Mouse (Mus musculus) layer of hippocampus, postnatal 14 days (tissue): ENCODE data around the gene Fcer1g. TPM values are rescaled to one million over a fixed set of nuclear protein-coding genes. Genes with fewer than 3 reads are reported as not detected.

ENCODE experiments used
- DNase-seq, 2 experiments: peaks; one replicate each; pipeline ENCODE4 v3.0.0; 2021 to 2022; ENCODE audit warnings: low spot score in 2 of 2, mixed read lengths in 1 of 2
- total RNA-seq, 2 experiments: library from RNA; stranded (reverse); gene quantifications; 2 replicates each; pipeline ENCODE4 v1.2.3; 2021

The Fcer1g gene
- total RNA-seq, 2 experiments from 2014 or later: 14.4 to 14.6 TPM

GRCm38 (mm10) chr1:171220871-171221270 is 13.3 kb downstream of the Fcer1g start:
- DNase-seq: peak; percentile 87 to 91

DNA sequence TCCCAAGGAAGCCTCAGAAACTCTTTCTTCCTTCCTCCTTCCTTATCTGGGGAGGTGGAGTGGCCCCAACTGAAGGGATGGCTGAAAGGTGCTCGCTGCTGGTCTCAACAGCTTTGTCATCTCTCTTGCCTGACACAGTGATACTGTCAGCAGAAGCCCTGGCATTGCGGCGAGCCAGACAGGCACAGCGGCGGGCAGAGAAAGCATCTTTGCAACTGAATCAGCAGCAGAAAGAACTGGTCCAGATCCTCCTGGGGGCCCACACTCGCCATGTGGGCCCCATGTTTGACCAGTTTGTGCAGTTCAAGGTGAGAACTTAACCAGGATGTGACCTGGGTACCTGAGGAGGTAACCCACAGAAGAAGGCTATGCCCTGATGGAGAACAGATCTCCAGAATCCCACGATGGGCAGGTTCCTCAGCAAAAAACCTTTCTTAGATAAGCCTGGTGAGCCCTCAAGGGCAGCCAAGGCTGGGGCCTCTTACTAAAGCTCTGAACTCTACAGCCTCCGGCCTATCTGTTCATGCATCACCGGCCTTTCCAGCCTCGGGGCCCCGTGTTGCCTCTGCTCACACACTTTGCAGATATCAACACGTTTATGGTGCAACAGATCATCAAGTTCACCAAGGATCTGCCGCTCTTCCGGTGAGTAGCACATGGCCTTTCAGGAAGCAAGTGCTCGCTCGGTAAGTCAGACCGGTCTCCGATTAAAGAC is 17.8 kb downstream of the Fcer1g start:
- DNase-seq: no peak

DNA sequence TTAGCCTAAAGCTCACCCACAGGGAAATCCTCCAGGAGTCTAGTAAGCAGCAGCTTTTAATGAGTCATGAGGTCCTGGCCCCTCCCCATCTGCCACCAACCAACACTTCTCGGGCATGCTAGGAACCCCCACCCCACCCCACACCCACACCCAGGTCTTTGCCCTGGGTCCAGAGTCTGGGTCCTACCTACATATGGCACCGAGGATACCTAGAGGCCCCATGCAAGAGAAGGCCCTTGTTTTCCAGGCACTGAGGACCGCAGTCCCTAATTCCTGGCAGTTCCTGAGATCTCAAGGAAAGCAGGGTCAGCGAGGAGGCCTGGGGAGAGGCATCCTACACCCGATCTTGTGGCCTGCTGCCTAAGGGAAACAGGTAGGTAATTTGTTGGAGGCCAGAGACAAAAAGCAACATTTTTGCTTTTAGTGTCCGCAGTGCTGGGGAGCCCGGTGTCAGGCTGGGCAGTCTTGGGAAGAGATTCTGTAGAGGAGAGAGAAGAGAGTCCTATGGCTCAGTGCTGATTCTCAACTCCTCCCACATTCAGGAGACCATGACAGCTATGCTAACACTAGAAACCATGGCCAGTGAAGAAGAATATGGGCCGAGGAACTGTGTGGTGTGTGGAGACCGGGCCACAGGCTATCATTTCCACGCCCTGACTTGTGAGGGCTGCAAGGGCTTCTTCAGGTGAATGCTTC is 20.2 kb downstream of the Fcer1g start, which contains the start of gene Nr1i3:
Gene Nr1i3 (plus strand): TSS at position 170 of the 696 bp plus-strand sequence.
- no peak for DNase-seq

DNA sequence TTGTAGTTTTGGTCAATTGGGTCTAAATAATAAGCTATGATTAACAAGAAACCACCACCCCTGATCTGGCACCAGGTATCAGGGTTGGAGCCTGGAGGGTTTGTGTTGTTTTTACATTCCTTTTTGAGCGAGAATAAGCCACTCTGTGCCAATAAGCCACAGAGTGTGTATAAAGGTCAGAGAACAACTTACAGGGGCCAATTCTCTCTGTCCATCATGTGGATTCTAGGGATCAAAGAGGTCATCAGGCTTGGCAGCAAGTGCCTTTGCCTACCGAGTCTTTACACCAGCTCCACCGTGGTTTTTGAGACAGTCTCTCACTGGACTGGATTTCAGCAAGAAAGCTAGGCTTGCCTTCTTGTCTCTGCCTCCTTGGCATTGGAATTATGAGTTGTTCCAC is 21.3 kb downstream of the Fcer1g start:
- no peak for DNase-seq

DNA sequence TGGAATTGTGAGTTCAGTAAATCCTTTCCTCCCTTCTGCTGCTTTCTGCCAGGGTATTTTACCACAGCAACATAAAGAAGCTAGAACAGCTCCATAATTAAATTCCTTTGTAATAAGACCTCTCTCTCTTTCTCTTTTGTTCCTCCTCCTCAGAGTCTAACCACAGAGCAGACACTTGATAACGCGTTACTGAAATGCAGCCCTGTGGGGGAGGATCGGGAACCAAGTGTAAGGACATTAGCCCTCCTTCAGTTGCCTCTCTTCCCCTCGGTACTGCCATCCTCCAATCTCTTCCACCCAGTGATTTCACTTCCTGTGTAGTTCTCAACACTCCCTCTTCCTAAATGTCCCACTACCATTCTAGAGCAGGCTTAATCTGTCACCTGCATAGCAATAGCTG is 24.8 kb downstream of the Fcer1g start:
- DNase-seq: no peak

GRCm38 (mm10) chr1:171205704-171206493 is 28.3 kb downstream of the Fcer1g start:
- DNase-seq: no peak

GRCm38 (mm10) chr1:171204249-171204644 is 29.9 kb downstream of the Fcer1g start:
- no peak for DNase-seq

- DNase-seq: no peak
Observed at GRCm38 (mm10) chr1:171203471-171204248, 30.5 kb downstream of the Fcer1g start.

- DNase-seq: no peak
Observed at GRCm38 (mm10) chr1:171200769-171201168, 33.4 kb downstream of the Fcer1g start.

- no peak for DNase-seq
Observed at GRCm38 (mm10) chr1:171199532-171199931, 34.6 kb downstream of the Fcer1g start.

DNA sequence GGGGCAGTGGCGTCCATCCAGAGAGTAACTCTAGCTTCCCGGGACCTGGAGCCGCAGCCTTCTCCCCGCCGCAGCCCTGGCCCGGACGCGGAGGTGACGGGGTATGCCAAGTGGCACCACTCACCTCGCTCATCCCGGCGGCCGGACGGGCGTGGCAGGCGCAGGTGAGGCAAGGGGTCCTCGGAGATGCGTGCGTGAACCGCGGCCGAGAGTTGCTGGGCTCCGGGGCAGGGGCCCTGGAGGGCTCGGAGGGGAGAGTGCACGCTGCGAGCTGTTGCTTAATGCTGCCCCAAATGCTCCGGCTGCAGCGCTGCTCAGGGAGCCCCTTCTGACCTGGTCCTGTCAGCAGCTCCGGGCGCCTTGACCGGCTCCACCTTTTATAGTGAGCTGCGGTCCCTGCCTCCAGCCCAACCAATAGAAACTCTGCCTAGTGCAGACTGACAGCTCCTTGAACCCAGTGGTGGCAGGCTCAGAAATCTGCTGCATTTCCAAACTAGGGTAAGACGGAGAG is 38.2 kb downstream of the Fcer1g start, which contains the start of gene Pcp4l1:
Gene Pcp4l1 (minus strand): TSS at position 382 of the 511 bp plus-strand sequence.
- peak in 1 of 2 experiments; percentile 43 for DNase-seq

GRCm38 (mm10) chr1:171195046-171195822 is 38.9 kb downstream of the Fcer1g start:
- no peak for DNase-seq

DNA sequence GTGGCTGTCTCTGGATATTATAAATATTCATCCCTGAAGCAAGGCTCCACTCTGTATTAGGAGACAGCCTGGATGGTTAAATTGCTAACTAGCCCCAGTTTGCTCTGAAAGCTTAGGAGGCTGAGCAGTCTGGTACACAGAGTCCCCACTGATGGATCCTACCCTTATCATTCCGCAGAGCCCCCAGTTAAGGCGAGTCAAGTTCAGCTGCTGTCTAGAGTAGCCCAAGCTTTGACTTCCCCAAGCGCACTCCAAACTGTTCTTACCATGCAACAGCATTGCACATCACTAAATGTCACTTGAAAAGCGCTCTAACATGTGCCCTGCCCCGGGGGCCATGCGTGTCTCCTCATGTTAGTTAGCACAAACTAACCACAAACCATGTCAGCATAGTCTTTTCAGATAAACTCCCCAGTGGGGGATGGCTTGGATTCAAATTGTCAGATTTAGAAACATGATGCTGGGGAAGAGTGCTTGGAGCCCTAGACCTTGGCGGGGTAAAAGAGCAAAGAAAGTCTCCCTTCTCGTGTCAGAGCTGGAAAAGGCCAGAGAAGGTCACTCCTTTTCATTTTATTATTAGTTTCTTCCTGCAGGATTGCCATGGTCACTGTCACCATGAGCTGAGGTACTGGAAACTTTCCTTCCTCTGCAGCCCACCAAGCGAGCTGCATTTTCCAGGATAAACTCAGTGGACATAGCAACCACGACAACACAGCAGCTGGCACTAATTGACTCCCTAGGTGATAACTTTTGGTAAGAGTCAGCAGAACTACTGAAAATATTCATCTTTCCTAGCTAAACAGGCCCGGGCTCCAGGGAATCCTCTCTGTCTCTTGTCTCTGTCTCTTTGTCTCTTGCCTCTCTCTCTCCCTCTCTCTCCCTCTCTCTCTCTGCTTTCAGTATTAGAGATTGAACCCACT is 40.0 kb downstream of the Fcer1g start:
- DNase-seq: no peak

DNA sequence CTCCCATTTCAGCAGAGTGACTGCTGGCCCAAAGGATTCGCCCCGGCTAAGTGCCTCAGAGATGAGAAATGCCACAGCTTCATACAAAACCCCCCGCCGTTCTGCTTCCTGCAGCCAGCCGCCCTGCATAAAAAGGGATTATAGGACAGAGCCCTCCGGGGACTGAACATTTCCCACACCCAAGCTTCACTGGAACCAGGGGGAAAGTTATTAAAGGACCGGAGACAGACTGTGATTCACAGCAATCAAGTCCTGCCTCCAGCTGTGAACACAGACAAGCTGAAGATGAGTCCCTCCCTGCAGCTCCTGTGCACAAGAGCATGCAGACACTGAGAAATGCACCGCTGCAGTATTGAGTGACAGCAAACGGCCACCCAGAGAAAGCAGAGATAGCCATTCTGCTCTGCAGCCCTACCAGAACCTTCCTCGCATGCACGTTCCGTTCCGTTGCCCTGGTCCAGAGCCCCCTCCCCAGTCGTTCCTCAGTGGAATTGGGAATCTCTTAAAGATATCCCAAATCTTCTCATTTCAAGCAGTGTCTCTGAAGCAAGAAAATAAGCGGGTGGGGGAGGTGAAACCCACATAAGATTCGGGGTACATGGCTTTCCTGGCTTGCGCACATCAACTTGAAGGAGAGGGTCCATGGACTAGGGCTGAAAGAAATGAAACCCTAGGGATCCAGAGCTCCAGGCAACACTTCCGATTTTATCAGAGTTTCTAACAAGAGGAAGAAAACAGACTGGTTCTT is 40.9 kb downstream of the Fcer1g start:
- DNase-seq: no peak

GRCm38 (mm10) chr1:171192283-171192682 is 41.9 kb downstream of the Fcer1g start:
- DNase-seq: no peak

DNA sequence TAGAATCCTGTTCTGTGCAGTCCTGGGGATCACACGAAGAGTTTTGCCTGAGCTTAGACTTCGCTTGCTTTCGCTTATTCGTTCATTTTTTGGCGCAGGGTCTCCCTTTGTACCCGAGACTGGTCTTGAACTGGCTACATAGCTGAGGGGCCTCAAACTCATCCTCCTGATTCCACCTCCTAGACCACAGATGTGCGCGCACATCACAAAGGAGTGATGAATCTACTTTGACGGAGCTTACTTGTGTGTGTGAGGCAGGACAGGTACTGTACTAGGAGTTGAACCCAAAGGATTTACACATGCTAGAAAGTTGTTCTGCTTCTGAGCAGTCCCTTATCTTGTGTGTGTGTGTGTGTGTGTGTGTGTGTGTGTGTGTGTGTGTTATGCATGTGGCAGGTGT is 43.3 kb downstream of the Fcer1g start:
- no peak for DNase-seq

- no peak for DNase-seq
Observed at GRCm38 (mm10) chr1:171189476-171190114, 44.6 kb downstream of the Fcer1g start.

DNA sequence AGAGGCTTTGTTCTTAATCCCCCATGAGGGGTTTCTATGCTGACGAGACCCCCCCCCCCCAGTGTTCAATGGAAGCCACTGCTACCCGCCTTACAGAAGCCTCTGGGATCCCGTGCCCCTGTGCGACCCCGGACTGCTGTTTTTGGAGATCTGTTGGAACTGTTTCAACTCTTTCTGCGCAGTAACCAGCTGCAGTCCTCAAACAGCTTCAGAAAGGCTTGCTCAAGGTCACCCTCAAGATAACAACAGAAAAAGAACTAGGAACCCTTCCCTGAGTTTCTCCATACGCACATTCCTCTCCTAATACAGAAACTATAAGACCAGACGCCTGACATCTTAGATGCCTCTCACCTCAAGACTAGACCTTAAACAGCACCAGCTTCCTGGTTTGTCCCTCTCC is 45.1 kb downstream of the Fcer1g start:
- DNase-seq: no peak
